Mouse (Mus musculus) megakaryocyte, embryonic 14.5 days (primary cell): Measurements from ENCODE around the gene Car5a. TPM values are rescaled to one million over a fixed set of nuclear protein-coding genes. Genes with fewer than 3 reads are reported as not detected.

Experiments
- H3K27me3 ChIP-seq: replicated peaks from 2 replicates; pipeline ENCODE3; 2012; ENCODE audit warnings: inconsistent platforms
- H3K36me3 ChIP-seq: replicated peaks from 2 replicates; pipeline ENCODE3; 2012; ENCODE audit warnings: low read length, inconsistent platforms, mixed read lengths
- H3K4me1 ChIP-seq: 2 replicates; pipeline ENCODE4 v1.6.1; 2012; ENCODE audit warnings: inconsistent platforms
- H3K4me3 ChIP-seq: replicated peaks from 2 replicates; pipeline ENCODE3; 2012; ENCODE audit warnings: moderate library complexity, mild to moderate bottlenecking, inconsistent platforms
- H3K9me3 ChIP-seq: 2 replicates; pipeline ENCODE4 v1.6.1; 2012; ENCODE audit warnings: inconsistent platforms
- FLI1 ChIP-seq: IDR thresholded peaks from 2 replicates; pipeline ENCODE4 v1.6.1; 2012; ENCODE audit warnings: low read length, inconsistent platforms, mixed read lengths
- GATA1 ChIP-seq: IDR thresholded peaks from 3 replicates; pipeline ENCODE4 v1.6.1; 2012; ENCODE audit warnings: mixed read lengths, low read length, inconsistent platforms, borderline replicate concordance
- polyA plus RNA-seq: library from polyadenylated mRNA; stranded (reverse); fragments of >175 nt; gene quantifications from 2 replicates; pipeline ENCODE4 v1.2.3, GENCODE M21; 2012; ENCODE audit warnings: low replicate concordance; ENCODE audit not compliant: insufficient read depth

Gene Car5a
- polyA plus RNA-seq: 2.1 TPM in 1 of 2 replicates, not detected in the other

- Histone ChIP-seq H3K4me1 (peaks cover 87% of the 10 kb centered on the region), H3K27me3 (no peaks in the 10 kb centered on the region), H3K4me3 (peak within 1 kb of the TSS; percentile 48), H3K36me3 (peaks cover 15% of the 10 kb centered on the region), H3K9me3 (no peaks in the 10 kb centered on the region)
- TF ChIP-seq GATA1 (no peak), FLI1 (no peak)
Observed at GRCm38 (mm10) chr8:121944831-121945230, at the start of gene Car5a. Gene Car5a (minus strand): TSS chr8:121944904.

- H3K27me3 ChIP-seq: no peaks in the 10 kb centered on the region
- no peak overlapping the region for H3K4me3 ChIP-seq
- no peaks in the 10 kb centered on the region for H3K9me3 ChIP-seq
- peaks cover 97% of the 10 kb centered on the region for H3K36me3 ChIP-seq
- TF ChIP-seq FLI1 (no peak), GATA1 (no peak)
- H3K4me1 ChIP-seq: peaks cover 89% of the 10 kb centered on the region
Observed at GRCm38 (mm10) chr8:121992911-121993310, 48.2 kb upstream of the Car5a start.

GRCm38 (mm10) chr8:121991611-121992010, 46.9 kb upstream of the Car5a start:
- H3K4me3 ChIP-seq: no peak overlapping the region
- H3K4me1 ChIP-seq: peaks cover 91% of the 10 kb centered on the region
- no peak for TF ChIP-seq GATA1
- no peak for TF ChIP-seq FLI1
- H3K36me3 ChIP-seq: peaks cover 97% of the 10 kb centered on the region
- no peaks in the 10 kb centered on the region for H3K27me3 ChIP-seq
- no peaks in the 10 kb centered on the region for H3K9me3 ChIP-seq

- H3K9me3 ChIP-seq: no peaks in the 10 kb centered on the region
- no peak overlapping the region for H3K4me3 ChIP-seq
- no peaks in the 10 kb centered on the region for H3K27me3 ChIP-seq
- no peak for TF ChIP-seq FLI1
- TF ChIP-seq GATA1: no peak
- H3K36me3 ChIP-seq: peaks cover 96% of the 10 kb centered on the region
- H3K4me1 ChIP-seq: peaks cover 86% of the 10 kb centered on the region
Observed at GRCm38 (mm10) chr8:121990506-121991255, 46.0 kb upstream of the Car5a start.

- Histone ChIP-seq H3K4me3 (no peak overlapping the region), H3K4me1 (peaks cover 86% of the 10 kb centered on the region), H3K27me3 (no peaks in the 10 kb centered on the region), H3K36me3 (peaks cover 97% of the 10 kb centered on the region), H3K9me3 (no peaks in the 10 kb centered on the region)
- TF ChIP-seq FLI1 (no peak), GATA1 (no peak)
Observed at GRCm38 (mm10) chr8:121987892-121988291, 43.2 kb upstream of the Car5a start.

- no peak for TF ChIP-seq GATA1
- TF ChIP-seq FLI1: no peak
- Histone ChIP-seq H3K27me3 (no peaks in the 10 kb centered on the region), H3K4me1 (peaks cover 66% of the 10 kb centered on the region), H3K36me3 (peaks cover 97% of the 10 kb centered on the region), H3K4me3 (no peak overlapping the region), H3K9me3 (no peaks in the 10 kb centered on the region)
Observed at GRCm38 (mm10) chr8:121985673-121986072, 41.0 kb upstream of the Car5a start.

GRCm38 (mm10) chr8:121981520-121981895, 36.8 kb upstream of the Car5a start:
- TF ChIP-seq FLI1 (no peak), GATA1 (no peak)
- no peaks in the 10 kb centered on the region for H3K9me3 ChIP-seq
- no peak overlapping the region for H3K4me3 ChIP-seq
- peaks cover 50% of the 10 kb centered on the region for H3K4me1 ChIP-seq
- no peaks in the 10 kb centered on the region for H3K27me3 ChIP-seq
- peaks cover 96% of the 10 kb centered on the region for H3K36me3 ChIP-seq

GRCm38 (mm10) chr8:121980792-121981519, 36.3 kb upstream of the Car5a start:
- Histone ChIP-seq H3K4me3 (no peak overlapping the region), H3K9me3 (no peaks in the 10 kb centered on the region), H3K36me3 (peaks cover 97% of the 10 kb centered on the region), H3K27me3 (no peaks in the 10 kb centered on the region), H3K4me1 (peaks cover 53% of the 10 kb centered on the region)
- TF ChIP-seq GATA1 (no peak), FLI1 (no peak)

GRCm38 (mm10) chr8:121978670-121979069, 34.0 kb upstream of the Car5a start:
- TF ChIP-seq GATA1: no peak
- TF ChIP-seq FLI1: no peak
- Histone ChIP-seq H3K9me3 (no peaks in the 10 kb centered on the region), H3K27me3 (no peaks in the 10 kb centered on the region), H3K4me3 (no peak overlapping the region), H3K4me1 (peaks cover 44% of the 10 kb centered on the region), H3K36me3 (peaks cover 98% of the 10 kb centered on the region)
